Mouse (Mus musculus): ENCODE data around the gene Cdh4. TPM values are rescaled to one million over a fixed set of nuclear protein-coding genes. Genes with fewer than 3 reads are reported as not detected.

Cdh4 gene
- polyA plus RNA-seq, 1 experiment from 2014 or later = 22.6 TPM

- no peaks in the 10 kb centered on the region for H3K27me3 ChIP-seq (replicated peaks)
- H3K36me3 ChIP-seq = no peaks in the 10 kb centered on the region
- no peaks in the 10 kb centered on the region for H3K9me3 ChIP-seq
- no peak overlapping the region for H3K9ac ChIP-seq
- no peak overlapping the region for H3K4me2 ChIP-seq (replicated peaks)
- no peak overlapping the region for H3K4me3 ChIP-seq
- 21% methylated on average over 6 of the region's 6 CpGs for WGBS
- no peak for ATAC-seq (ENCODE audit: low FRiP score, low read depth)
- peaks cover 10% of the 10 kb centered on the region for H3K4me1 ChIP-seq
- no peak overlapping the region for H3K27ac ChIP-seq
Observed at GRCm38 (mm10) chr2:179829972-179830371, 387.7 kb downstream of the Cdh4 start.

GRCm38 (mm10) chr2:179834892-179835291 lies 392.7 kb downstream of the Cdh4 start:
- Histone ChIP-seq H3K36me3 (no peaks in the 10 kb centered on the region), H3K4me1 (peaks cover 31% of the 10 kb centered on the region), H3K27me3 (replicated peaks) (no peaks in the 10 kb centered on the region), H3K9me3 (no peaks in the 10 kb centered on the region), H3K9ac (no peak overlapping the region), H3K27ac (no peak overlapping the region), H3K4me2 (replicated peaks) (no peak overlapping the region), H3K4me3 (no peak overlapping the region)
- WGBS = 40% methylated on average over 9 of the region's 9 CpGs
- no peak for ATAC-seq (ENCODE audit: low FRiP score, low read depth)

- 49% methylated on average over 7 of the region's 7 CpGs for WGBS
- H3K9ac ChIP-seq = no peak overlapping the region
- no peak overlapping the region for H3K4me2 ChIP-seq (replicated peaks)
- no peak overlapping the region for H3K27ac ChIP-seq
- peaks cover 31% of the 10 kb centered on the region for H3K4me1 ChIP-seq
- H3K36me3 ChIP-seq = no peaks in the 10 kb centered on the region
- no peak for ATAC-seq (ENCODE audit: low FRiP score, low read depth)
- H3K27me3 ChIP-seq (replicated peaks) = no peaks in the 10 kb centered on the region
- no peaks in the 10 kb centered on the region for H3K9me3 ChIP-seq
- no peak overlapping the region for H3K4me3 ChIP-seq
Observed at GRCm38 (mm10) chr2:179835570-179835969, 393.3 kb downstream of the Cdh4 start.

GRCm38 (mm10) chr2:179837186-179837585 lies 395.0 kb downstream of the Cdh4 start:
- H3K4me1 ChIP-seq = peaks cover 31% of the 10 kb centered on the region
- H3K27ac ChIP-seq = no peak overlapping the region
- ATAC-seq (ENCODE audit: low FRiP score, low read depth) = no peak
- WGBS = 73% methylated on average over 10 of the region's 10 CpGs
- no peaks in the 10 kb centered on the region for H3K36me3 ChIP-seq
- no peak overlapping the region for H3K4me3 ChIP-seq
- no peaks in the 10 kb centered on the region for H3K9me3 ChIP-seq
- no peak overlapping the region for H3K9ac ChIP-seq
- no peak overlapping the region for H3K4me2 ChIP-seq (replicated peaks)
- no peaks in the 10 kb centered on the region for H3K27me3 ChIP-seq (replicated peaks)

- Histone ChIP-seq H3K9ac (no peak overlapping the region), H3K4me3 (no peak overlapping the region), H3K27ac (no peak overlapping the region), H3K4me2 (replicated peaks) (no peak overlapping the region), H3K27me3 (replicated peaks) (no peaks in the 10 kb centered on the region), H3K9me3 (no peaks in the 10 kb centered on the region), H3K36me3 (no peaks in the 10 kb centered on the region), H3K4me1 (peaks cover 36% of the 10 kb centered on the region)
- 70% methylated on average over 7 of the region's 7 CpGs for WGBS
- no peak for ATAC-seq (ENCODE audit: low FRiP score, low read depth)
Observed at GRCm38 (mm10) chr2:179838036-179838435, 395.8 kb downstream of the Cdh4 start.

GRCm38 (mm10) chr2:179842610-179843389 lies 400.6 kb downstream of the Cdh4 start:
- ATAC-seq (ENCODE audit: low FRiP score, low read depth) = peak; percentile 48; the same call in 1 of the 2 replicates
- Histone ChIP-seq H3K9me3 (no peaks in the 10 kb centered on the region), H3K4me3 (no peak overlapping the region), H3K27me3 (replicated peaks) (no peaks in the 10 kb centered on the region), H3K36me3 (no peaks in the 10 kb centered on the region), H3K4me1 (peaks cover 32% of the 10 kb centered on the region), H3K9ac (no peak overlapping the region), H3K4me2 (replicated peaks) (no peak overlapping the region), H3K27ac (no peak overlapping the region)
- 73% methylated on average over 12 of the region's 12 CpGs for WGBS

GRCm38 (mm10) chr2:179849732-179850131 lies 407.5 kb downstream of the Cdh4 start:
- Histone ChIP-seq H3K36me3 (no peaks in the 10 kb centered on the region), H3K9me3 (no peaks in the 10 kb centered on the region), H3K9ac (no peak overlapping the region), H3K27ac (0 out of 2 replicates have a peak overlapping the region, but pooled peaks have one; percentile 6), H3K4me3 (no peak overlapping the region), H3K4me2 (replicated peaks) (no peak overlapping the region), H3K27me3 (replicated peaks) (no peaks in the 10 kb centered on the region), H3K4me1 (peaks cover 54% of the 10 kb centered on the region)
- 37% methylated on average over 9 of the region's 9 CpGs for WGBS
- ATAC-seq (ENCODE audit: low FRiP score, low read depth) = no peak

GRCm38 (mm10) chr2:179852169-179852568 lies 409.9 kb downstream of the Cdh4 start:
- ATAC-seq (ENCODE audit: low FRiP score, low read depth) = no peak
- Histone ChIP-seq H3K27ac (no peak overlapping the region), H3K36me3 (no peaks in the 10 kb centered on the region), H3K4me3 (no peak overlapping the region), H3K9me3 (no peaks in the 10 kb centered on the region), H3K4me2 (replicated peaks) (no peak overlapping the region), H3K27me3 (replicated peaks) (no peaks in the 10 kb centered on the region), H3K9ac (no peak overlapping the region), H3K4me1 (peaks cover 65% of the 10 kb centered on the region)
- WGBS = 77% methylated on average over 10 of the region's 10 CpGs

GRCm38 (mm10) chr2:179852862-179853261 lies 410.6 kb downstream of the Cdh4 start:
- 0 out of 2 replicates have a peak overlapping the region, but pooled peaks have one; percentile 5 for H3K9ac ChIP-seq
- H3K4me3 ChIP-seq = no peak overlapping the region
- H3K27me3 ChIP-seq (replicated peaks) = no peaks in the 10 kb centered on the region
- H3K27ac ChIP-seq = 0 out of 2 replicates have a peak overlapping the region, but pooled peaks have one; percentile 57
- H3K9me3 ChIP-seq = no peaks in the 10 kb centered on the region
- no peak overlapping the region for H3K4me2 ChIP-seq (replicated peaks)
- peak; percentile 41; the same call in 1 of the 2 replicates for ATAC-seq (ENCODE audit: low FRiP score, low read depth)
- 37% methylated on average over 11 of the region's 11 CpGs for WGBS
- H3K4me1 ChIP-seq = peaks cover 69% of the 10 kb centered on the region
- H3K36me3 ChIP-seq = no peaks in the 10 kb centered on the region

- WGBS = 56% methylated on average over 10 of the region's 10 CpGs
- ATAC-seq (ENCODE audit: low FRiP score, low read depth) = no peak
- peaks cover 69% of the 10 kb centered on the region for H3K4me1 ChIP-seq
Observed at GRCm38 (mm10) chr2:179853892-179854291, 411.7 kb downstream of the Cdh4 start.

GRCm38 (mm10) chr2:179857086-179857485 lies 414.9 kb downstream of the Cdh4 start:
- peaks cover 52% of the 10 kb centered on the region for H3K4me1 ChIP-seq
- H3K9me3 ChIP-seq = no peaks in the 10 kb centered on the region
- H3K4me3 ChIP-seq = no peak overlapping the region
- no peaks in the 10 kb centered on the region for H3K36me3 ChIP-seq
- no peak overlapping the region for H3K27ac ChIP-seq
- 59% methylated on average over 4 of the region's 4 CpGs for WGBS
- ATAC-seq (ENCODE audit: low FRiP score, low read depth) = no peak
- no peak overlapping the region for H3K4me2 ChIP-seq (replicated peaks)
- no peak overlapping the region for H3K9ac ChIP-seq
- H3K27me3 ChIP-seq (replicated peaks) = no peaks in the 10 kb centered on the region

More at GRCm38 (mm10) chr2:179853892-179854291, 411.7 kb downstream of the Cdh4 start:
- H3K9ac ChIP-seq = no peak overlapping the region
- no peaks in the 10 kb centered on the region for H3K9me3 ChIP-seq
- no peaks in the 10 kb centered on the region for H3K27me3 ChIP-seq (replicated peaks)
- H3K4me3 ChIP-seq = no peak overlapping the region
- no peak overlapping the region for H3K4me2 ChIP-seq (replicated peaks)
- H3K36me3 ChIP-seq = no peaks in the 10 kb centered on the region
- 0 out of 2 replicates have a peak overlapping the region, but pooled peaks have one; percentile 15 for H3K27ac ChIP-seq

GRCm38 (mm10) chr2:179862676-179863075 lies 420.4 kb downstream of the Cdh4 start:
- Histone ChIP-seq H3K4me3 (no peak overlapping the region), H3K9ac (no peak overlapping the region), H3K4me1 (no peaks in the 10 kb centered on the region), H3K9me3 (no peaks in the 10 kb centered on the region), H3K27ac (no peak overlapping the region), H3K36me3 (no peaks in the 10 kb centered on the region), H3K4me2 (replicated peaks) (no peak overlapping the region), H3K27me3 (replicated peaks) (no peaks in the 10 kb centered on the region; the same call in 1 of the 2 replicates)
- WGBS = 75% methylated on average over 3 of the region's 3 CpGs
- ATAC-seq (ENCODE audit: low FRiP score, low read depth) = no peak

GRCm38 (mm10) chr2:179863266-179863665 lies 421.0 kb downstream of the Cdh4 start:
- H3K9ac ChIP-seq = no peak overlapping the region
- H3K27me3 ChIP-seq (replicated peaks) = no peaks in the 10 kb centered on the region; the same call in 1 of the 2 replicates
- H3K4me3 ChIP-seq = no peak overlapping the region
- no peaks in the 10 kb centered on the region for H3K9me3 ChIP-seq
- 71% methylated on average over 3 of the region's 3 CpGs for WGBS
- ATAC-seq (ENCODE audit: low FRiP score, low read depth) = no peak
- no peak overlapping the region for H3K4me2 ChIP-seq (replicated peaks)
- no peak overlapping the region for H3K27ac ChIP-seq
- no peaks in the 10 kb centered on the region for H3K36me3 ChIP-seq
- H3K4me1 ChIP-seq = no peaks in the 10 kb centered on the region
